Mouse (Mus musculus) E14TG2a.4 (cell line): ENCODE results near the gene Chst11.

Source experiments
- CTCF ChIP-seq: conservative IDR thresholded peaks from 2 replicates; pipeline ENCODE4 v1.5.1; 2014; ENCODE audit warnings: low read length
- POU5F1 ChIP-seq: IDR thresholded peaks from 2 replicates; pipeline ENCODE4 v1.6.1; 2014; ENCODE audit warnings: low read length, borderline replicate concordance

DNA sequence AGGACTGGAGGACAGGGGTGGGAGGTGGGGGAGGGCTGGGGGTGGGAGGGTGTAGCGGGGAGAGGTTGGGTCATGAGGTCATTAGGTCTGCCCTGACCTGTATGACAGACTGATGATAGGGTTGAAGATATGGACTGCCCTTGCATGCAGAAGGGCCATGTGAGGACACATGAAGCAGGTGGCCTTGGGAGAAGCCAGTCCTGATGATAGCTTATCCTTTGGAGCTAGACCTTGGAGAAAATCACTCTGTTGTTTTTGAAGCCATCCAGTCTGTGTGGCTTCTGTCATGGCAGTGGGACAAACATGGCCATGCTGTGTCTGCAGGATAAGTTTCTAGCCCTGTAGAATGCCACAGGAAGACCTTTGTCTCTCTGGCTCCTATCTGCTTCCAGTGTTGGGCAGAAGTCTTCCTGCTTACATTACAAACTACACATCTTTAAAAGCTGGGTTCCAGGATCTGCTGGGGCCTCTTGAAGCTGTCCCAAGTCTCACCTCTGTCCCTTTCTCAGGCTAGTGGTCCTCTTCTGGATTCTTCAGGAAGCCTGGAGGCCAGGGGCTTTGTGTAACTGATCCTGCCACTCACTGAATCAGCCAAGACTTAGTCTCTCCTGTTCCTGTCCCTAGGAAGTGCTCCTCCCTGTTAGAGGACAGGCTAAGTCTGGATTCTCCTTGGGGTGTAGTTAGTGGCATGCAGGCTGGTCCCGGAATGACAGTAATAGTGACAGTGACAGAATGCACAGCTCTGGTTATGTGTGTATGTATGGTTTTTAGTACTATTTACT, 58.4 kb downstream of the Chst11 start:
- no peak for TF ChIP-seq CTCF
- no peak for TF ChIP-seq POU5F1
